Mouse (Mus musculus): ENCODE data around the gene Gm13289. TPM values are rescaled to one million over a fixed set of nuclear protein-coding genes. Genes with fewer than 3 reads are reported as not detected.
A peak's percentile ranks its signal among the peaks of the same experiment; 100 is the strongest.
"Not testable (repeated sequence)": the region's sequence is repeated elsewhere in the genome, so short reads cannot be mapped to it uniquely, and the experiment has no call there.

Gm13289 gene
- not detected for total RNA-seq (2021)
- long read RNA-seq, experiment 1, result 0 reads
- long read RNA-seq, experiment 2, result 0 reads

GRCm38 (mm10) chr4:88776622-88777021 lies at the start of gene Gm13289:
Gm13289 (plus strand) TSS chr4:88776922.
- not testable (repeated sequence) for DNase-seq

GRCm38 (mm10) chr4:88727324-88727723 lies 49.4 kb upstream of the Gm13289 start:
- peak; percentile 18 for DNase-seq

GRCm38 (mm10) chr4:88738480-88738879 lies 38.2 kb upstream of the Gm13289 start:
- peak; percentile 77 for DNase-seq

GRCm38 (mm10) chr4:88739036-88739435 lies 37.7 kb upstream of the Gm13289 start:
- DNase-seq, result no peak

GRCm38 (mm10) chr4:88741426-88741825 lies 35.3 kb upstream of the Gm13289 start:
- no peak for DNase-seq

- no peak for DNase-seq
Observed at GRCm38 (mm10) chr4:88742771-88743371, 33.9 kb upstream of the Gm13289 start.

- DNase-seq, result no peak
Observed at GRCm38 (mm10) chr4:88744207-88744606, 32.5 kb upstream of the Gm13289 start.

- no peak for DNase-seq
Observed at GRCm38 (mm10) chr4:88749926-88750325, 26.8 kb upstream of the Gm13289 start.

GRCm38 (mm10) chr4:88754818-88755340 lies 21.8 kb upstream of the Gm13289 start, which contains the start of gene Gm13271:
Gm13271 (plus strand) TSS chr4:88754868.
- DNase-seq, result peak; percentile 62

- not testable (repeated sequence) for DNase-seq
Observed at GRCm38 (mm10) chr4:88756581-88757513, 19.9 kb upstream of the Gm13289 start.

GRCm38 (mm10) chr4:88757628-88758031 lies 19.1 kb upstream of the Gm13289 start:
- DNase-seq, result peak; percentile 79

GRCm38 (mm10) chr4:88758751-88759150 lies 18.0 kb upstream of the Gm13289 start:
- DNase-seq, result not testable (repeated sequence)

- DNase-seq, result peak; percentile 35
Observed at GRCm38 (mm10) chr4:88759610-88760268, 17.0 kb upstream of the Gm13289 start, which contains the start of gene Gm13283. Gm13283 (plus strand) TSS chr4:88760119.

- peak; percentile 59 for DNase-seq
Observed at GRCm38 (mm10) chr4:88760431-88760830, 16.3 kb upstream of the Gm13289 start.

- DNase-seq, result peak; percentile 64
Observed at GRCm38 (mm10) chr4:88761776-88762175, 14.9 kb upstream of the Gm13289 start.

GRCm38 (mm10) chr4:88762341-88762740 lies 14.4 kb upstream of the Gm13289 start:
- not testable (repeated sequence) for DNase-seq

- not testable (repeated sequence) for DNase-seq
Observed at GRCm38 (mm10) chr4:88763384-88764018, 13.2 kb upstream of the Gm13289 start.

GRCm38 (mm10) chr4:88773534-88773933 lies 3.2 kb upstream of the Gm13289 start, which contains the start of gene Gm13290:
Gm13290 (plus strand) TSS chr4:88773834.
- DNase-seq, result not testable (repeated sequence)

GRCm38 (mm10) chr4:88779550-88779949 lies 2.8 kb downstream of the Gm13289 start, which contains the start of gene Gm13272:
Gm13272 (plus strand) TSS chr4:88779850.
- not testable (repeated sequence) for DNase-seq

- DNase-seq, result peak; percentile 3
Observed at GRCm38 (mm10) chr4:88780320-88780719, 3.6 kb downstream of the Gm13289 start.

- DNase-seq, result not testable (repeated sequence)
Observed at GRCm38 (mm10) chr4:88781831-88782230, 5.1 kb downstream of the Gm13289 start, which contains the start of gene Ifnz. Ifnz (plus strand) TSS chr4:88782131.

All from gastrocnemius, postnatal 10 days (tissue).